Mouse (Mus musculus) G1E-ER4 (cell line): ENCODE measurements around the gene Gsc. TPM values are rescaled to one million over a fixed set of nuclear protein-coding genes. Genes with fewer than 3 reads are reported as not detected.

Experiments
- GATA1 ChIP-seq: IDR thresholded peaks from one replicate; pipeline ENCODE4 v1.8.0; 2012; ENCODE audit warnings: low read length, inconsistent platforms
- polyA plus RNA-seq: library from polyadenylated mRNA; stranded (reverse); fragments of >175 nt; gene quantifications from 2 replicates; pipeline ENCODE4 v1.2.3, GENCODE M21; 2012

The Gsc gene
- polyA plus RNA-seq, 1 experiment: not detected

DNA sequence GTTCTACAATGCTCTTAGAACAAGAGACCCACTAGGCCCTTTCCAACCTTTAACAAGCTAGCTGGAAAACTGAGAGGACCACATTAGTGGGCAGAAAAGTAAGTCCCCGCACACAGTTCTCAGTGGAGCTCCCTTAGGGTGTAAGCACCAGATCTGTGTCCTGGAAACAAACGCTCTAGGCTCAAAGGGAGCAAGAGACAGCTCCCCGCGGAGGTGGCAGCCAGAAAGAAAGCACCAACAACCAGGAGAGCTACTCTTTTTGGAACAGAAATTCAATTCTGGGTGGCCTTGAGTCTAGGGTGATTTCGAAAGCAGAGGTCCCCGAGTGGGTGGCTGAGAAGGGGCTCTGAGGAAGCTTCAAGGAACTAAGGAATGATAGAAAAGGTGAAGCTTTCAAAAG lies 2.5 kb downstream of the Gsc start:
- no peak for TF ChIP-seq GATA1

DNA sequence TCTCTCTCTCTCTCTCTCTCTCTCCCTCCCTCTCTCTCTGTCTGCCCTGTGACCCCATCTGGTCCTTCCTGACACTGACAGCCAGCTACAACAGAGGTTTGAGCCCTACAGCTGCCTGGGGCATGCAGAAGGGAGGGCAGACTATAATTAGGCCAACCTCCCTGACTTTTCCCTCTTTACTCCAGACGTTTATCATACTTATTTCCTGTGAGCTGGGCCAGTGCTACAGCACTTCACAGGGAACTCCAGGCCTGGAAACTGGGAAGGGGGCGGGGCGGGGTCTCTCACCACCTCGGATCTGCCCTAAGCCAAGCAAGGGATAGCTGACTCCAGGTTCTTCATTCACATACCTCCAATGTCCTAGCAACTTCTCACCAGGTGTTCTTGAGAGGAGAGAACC lies 4.3 kb downstream of the Gsc start:
- no peak for TF ChIP-seq GATA1

DNA sequence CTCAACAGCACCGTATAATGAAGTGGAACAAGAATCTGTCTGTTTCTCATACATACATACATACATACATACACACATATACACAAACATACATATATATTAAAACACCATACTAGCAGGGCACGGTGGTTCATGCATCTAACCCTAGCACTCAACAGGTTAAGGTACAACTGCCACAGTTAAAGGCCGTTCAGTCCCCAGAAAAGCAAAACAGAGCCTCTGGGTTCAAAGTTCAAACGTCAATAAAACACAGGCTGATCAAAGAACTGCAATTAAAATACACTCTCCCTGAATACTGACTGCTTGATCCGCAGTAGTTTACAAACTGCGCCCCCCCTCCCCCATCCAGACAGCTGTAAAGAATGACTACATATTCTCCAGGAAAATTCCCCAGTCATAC lies 5.8 kb downstream of the Gsc start:
- no peak for TF ChIP-seq GATA1

- no peak for TF ChIP-seq GATA1
Observed at GRCm38 (mm10) chr12:104466930-104467329, 6.2 kb downstream of the Gsc start.

DNA sequence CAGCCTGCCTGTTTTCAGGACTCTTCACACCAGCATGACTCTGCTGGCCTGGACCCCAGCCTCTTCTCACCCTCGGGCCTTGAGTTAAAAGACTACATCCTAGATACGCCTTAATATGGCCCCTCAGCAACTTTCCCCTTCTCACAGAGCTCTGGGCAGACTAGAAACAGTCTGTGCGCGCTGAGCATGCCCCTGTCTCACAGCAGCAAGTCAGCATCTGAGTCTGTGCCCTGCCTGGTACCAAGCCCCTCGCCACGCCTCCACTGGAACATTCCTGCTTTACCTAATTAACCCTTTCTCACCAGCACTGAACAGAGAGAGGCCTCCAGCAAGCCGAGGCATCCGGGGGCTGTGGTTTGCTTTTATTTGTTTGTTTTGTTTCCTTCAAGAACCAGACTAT lies 11.8 kb downstream of the Gsc start:
- no peak for TF ChIP-seq GATA1

- TF ChIP-seq GATA1: no peak
Observed at GRCm38 (mm10) chr12:104459377-104459776, 13.8 kb downstream of the Gsc start.

DNA sequence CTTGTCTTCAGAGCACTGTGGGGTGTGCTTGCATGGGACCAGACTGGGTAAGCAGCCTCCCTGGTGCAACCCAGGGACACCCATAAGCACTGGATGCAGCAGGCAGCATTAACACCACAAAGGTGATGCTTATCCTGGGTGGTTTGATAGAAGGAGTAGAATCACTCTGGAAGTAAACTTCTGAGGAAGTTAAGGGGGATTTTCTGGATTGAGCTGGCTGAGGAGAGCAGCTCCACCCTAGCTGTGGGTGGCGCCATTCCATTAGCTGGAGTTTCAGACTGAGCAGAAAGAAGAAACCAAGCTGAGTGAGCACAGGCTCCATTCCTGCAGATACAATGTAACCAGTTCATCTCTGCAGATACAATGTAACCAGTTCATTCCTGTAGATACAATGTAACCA lies 20.1 kb downstream of the Gsc start:
- TF ChIP-seq GATA1: no peak

DNA sequence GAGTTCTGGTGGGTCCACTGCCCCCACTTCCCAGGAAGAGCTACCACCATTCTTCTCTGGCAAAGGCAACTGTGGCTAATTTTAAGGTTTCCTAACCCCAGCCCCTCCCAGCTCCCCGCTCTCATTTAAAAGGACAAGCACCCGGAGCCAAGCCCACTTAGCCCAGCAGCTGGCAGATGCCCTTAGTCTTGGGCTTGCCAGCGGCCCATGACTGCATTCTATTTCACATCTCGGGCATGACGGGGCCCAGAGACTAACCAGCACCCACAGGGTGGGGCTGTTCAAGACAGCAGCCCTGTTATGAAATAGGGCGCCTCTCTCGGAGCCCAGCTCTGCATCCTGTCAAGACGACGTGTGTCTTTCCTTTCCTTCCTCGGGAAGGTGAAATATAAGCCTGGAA lies 22.9 kb downstream of the Gsc start:
- TF ChIP-seq GATA1: no peak

DNA sequence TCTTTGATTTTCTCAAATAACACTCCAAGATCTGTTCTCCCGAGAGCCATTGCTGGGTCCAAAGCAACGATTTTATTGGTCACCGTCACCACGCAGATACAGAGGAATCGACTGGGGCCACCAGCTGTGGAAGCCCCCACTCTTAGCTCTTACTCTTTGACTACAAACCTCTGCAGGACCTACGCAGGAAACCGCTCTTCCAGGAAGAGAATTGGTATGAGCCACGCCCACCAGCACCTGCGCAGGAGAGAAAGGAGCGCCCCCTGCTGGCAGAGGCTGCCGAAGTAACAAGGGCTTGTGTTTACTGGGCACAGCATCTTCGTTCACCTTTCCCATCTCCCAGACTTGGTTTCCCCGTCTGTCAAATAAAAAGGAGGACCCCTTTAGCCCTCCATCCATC lies 25.0 kb downstream of the Gsc start:
- no peak for TF ChIP-seq GATA1

DNA sequence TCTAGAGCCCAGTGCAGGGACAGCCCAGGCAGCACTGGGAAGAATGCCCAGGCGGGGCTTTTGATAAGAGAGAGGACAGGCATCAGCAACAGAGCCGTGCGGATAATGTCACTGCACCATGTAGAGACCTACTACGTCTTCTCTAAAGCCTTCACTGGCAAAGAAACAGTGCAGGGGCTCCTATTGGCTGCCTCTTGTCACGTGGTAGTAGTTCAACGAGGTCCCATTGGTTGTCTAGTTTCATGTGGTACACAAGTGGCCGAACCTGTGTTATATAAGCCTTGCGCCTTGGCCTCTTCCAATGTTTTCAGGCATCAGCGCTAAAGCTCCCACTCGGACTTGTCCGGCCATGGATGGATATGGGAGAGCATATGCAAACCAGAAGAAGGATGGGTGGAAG lies 29.4 kb downstream of the Gsc start:
- TF ChIP-seq GATA1: no peak

DNA sequence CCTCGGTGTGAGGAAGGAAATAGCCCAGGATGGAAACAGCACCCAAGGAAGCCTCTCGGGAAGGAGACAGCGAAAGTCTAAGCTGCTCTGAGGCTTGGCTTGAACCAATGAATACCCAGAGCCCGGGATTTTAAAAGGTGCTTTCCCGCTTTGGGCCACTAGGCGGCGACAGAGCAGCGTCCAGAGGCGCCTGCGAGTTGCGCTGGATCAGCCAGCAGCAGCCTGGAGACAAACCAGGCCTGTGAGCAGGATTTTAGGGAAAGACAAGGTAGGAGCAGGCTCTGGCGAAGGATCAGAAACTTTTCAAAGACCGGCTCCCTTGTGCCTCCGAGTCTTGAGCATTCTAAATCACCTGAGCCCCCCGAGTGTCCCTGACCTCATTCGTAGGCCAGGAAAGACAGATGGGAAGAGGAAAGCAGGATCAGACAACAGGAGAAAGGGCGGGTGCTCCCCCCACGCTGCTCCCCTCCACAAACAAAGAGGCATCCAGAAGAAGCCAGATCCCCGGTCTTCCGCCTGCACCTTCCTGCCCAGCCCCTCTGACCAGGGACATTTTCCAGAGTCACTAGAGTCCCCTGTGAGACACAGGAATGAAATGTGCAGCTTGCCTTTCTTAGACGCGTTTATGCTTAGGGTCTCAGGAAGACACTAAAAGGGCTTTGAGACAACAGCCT lies 32.9 kb downstream of the Gsc start:
- TF ChIP-seq GATA1: no peak

GRCm38 (mm10) chr12:104433951-104434735 lies 39.0 kb downstream of the Gsc start:
- no peak for TF ChIP-seq GATA1

DNA sequence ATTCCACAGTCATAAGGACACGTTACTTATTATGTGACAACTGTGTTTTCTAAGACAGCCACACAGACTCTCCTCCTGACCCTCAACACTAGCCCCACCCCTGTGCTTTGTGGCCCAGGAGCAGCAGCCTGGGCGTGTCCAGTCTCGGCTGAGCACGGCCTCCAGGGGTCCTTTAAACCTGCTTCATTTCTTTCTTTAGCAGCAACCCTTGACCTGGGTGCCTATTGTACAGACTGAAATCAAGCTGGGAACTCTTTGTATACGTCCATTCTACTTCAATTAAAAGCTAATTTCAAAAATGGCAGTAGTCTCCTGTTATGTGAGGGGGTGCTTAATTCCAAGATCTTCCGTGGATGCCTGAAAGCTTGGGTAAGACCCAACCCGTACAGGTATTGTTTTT lies 39.9 kb downstream of the Gsc start:
- no peak for TF ChIP-seq GATA1

DNA sequence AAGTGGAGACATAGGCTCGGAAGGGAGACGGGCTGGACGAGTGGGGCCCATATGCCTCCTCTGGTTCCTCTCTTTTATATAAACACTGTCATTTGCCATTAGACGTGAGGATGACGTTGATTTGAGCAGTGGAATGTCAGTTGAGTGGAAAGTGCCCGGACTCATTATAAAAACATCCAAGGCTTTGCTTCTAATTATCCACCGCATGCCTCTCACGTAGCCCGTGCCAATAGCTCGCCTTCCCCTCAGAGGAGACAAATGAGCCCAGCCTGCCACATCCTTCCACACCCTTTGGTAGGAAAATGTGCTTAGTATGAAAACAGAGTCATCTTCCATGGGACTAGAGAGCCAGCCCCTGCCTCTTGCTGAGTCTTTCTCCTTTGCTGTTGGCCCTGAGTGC lies 41.8 kb downstream of the Gsc start:
- no peak for TF ChIP-seq GATA1

DNA sequence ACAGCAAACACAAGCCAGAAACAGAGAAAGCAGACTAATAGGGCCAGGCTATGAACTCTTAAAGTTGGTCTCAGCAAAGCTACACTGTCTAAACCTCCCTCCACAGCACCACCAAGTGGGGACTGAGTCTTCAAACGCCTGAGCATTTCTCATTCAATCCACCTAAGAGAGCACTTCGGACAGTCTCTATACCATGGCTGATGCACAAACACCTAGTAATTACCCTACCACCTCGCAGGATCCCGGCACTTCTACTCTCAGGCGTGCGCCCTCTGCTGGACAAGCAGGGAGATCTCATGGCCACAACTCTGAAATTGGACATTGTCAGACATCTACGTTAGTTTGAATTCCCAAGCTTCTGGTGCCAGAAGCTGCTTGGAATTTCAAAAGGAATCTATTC lies 46.2 kb downstream of the Gsc start:
- TF ChIP-seq GATA1: no peak

GRCm38 (mm10) chr12:104425591-104425990 lies 47.5 kb downstream of the Gsc start:
- TF ChIP-seq GATA1: no peak

GRCm38 (mm10) chr12:104422615-104423392 lies 50.3 kb downstream of the Gsc start:
- no peak for TF ChIP-seq GATA1

Other genes with a start within 250 kb of the Gsc start
- not detected in 2 replicates for gene Serpina3g, start 237.1 kb downstream of the Gsc start, polyA plus RNA-seq
- not detected in 2 replicates for gene Serpina3i, start 210.2 kb downstream of the Gsc start, polyA plus RNA-seq
- not detected in 2 replicates for gene Serpina3j, start 158.8 kb downstream of the Gsc start, polyA plus RNA-seq
- gene Serpina3k, start 134.8 kb downstream of the Gsc start, polyA plus RNA-seq: not detected in 2 replicates
- not detected in 2 replicates for gene Serpina3m, start 134.8 kb downstream of the Gsc start, polyA plus RNA-seq
- not detected in 2 replicates for gene Serpina3n, start 66.6 kb downstream of the Gsc start, polyA plus RNA-seq